Mouse (Mus musculus) hindbrain, embryonic 13.5 days (tissue): Measurements from ENCODE around the gene Vps37b. TPM values are rescaled to one million over a fixed set of nuclear protein-coding genes. Genes with fewer than 3 reads are reported as not detected.

Source experiments
- ATAC-seq: fragments of 200-750 bp; cut with Nextera tagmentation; 2 replicates; pipeline ENCODE4 v1.8.0; 2017; ENCODE audit warnings: moderate TSS enrichment; ENCODE audit not compliant: low FRiP score
- H3K27ac ChIP-seq: fragments of 300-500 bp; sonication (generic); 2 replicates; pipeline ENCODE4 v1.5.1; 2015; ENCODE audit warnings: inconsistent platforms, mild to moderate bottlenecking, moderate library complexity
- H3K27me3 ChIP-seq: fragments of 300-500 bp; sonication (generic); 2 replicates; pipeline ENCODE4 v1.6.1; 2015; ENCODE audit warnings: mild to moderate bottlenecking, inconsistent platforms
- H3K36me3 ChIP-seq: fragments of 300-500 bp; sonication (generic); 2 replicates; pipeline ENCODE4 v1.6.1; 2015; ENCODE audit warnings: mild to moderate bottlenecking, inconsistent platforms
- H3K4me1 ChIP-seq: fragments of 300-500 bp; sonication (generic); replicated peaks from 2 replicates; pipeline ENCODE4 v1.6.1; 2015; ENCODE audit warnings: inconsistent platforms
- H3K4me2 ChIP-seq: fragments of 300-500 bp; sonication (generic); 2 replicates; pipeline ENCODE4 v1.6.1; 2015; ENCODE audit warnings: inconsistent platforms, mild to moderate bottlenecking, moderate library complexity
- H3K4me3 ChIP-seq: fragments of 300-500 bp; sonication (generic); 2 replicates; pipeline ENCODE4 v1.5.1; 2015; ENCODE audit warnings: mild to moderate bottlenecking, inconsistent platforms
- H3K9ac ChIP-seq: fragments of 300-500 bp; sonication (generic); 2 replicates; pipeline ENCODE4 v1.6.1; 2015; ENCODE audit warnings: mild to moderate bottlenecking, inconsistent platforms
- H3K9me3 ChIP-seq: fragments of 300-500 bp; sonication (generic); 2 replicates; pipeline ENCODE4 v1.6.1; 2016; ENCODE audit warnings: inconsistent platforms
- WGBS: fragments of 180-500 bp; shearing (Covaris S2); methylation state at CpG from one replicate; pipeline ENCODE4 v1.1.7; 2015; 5-methylcytosine and 5-hydroxymethylcytosine counted together
- polyA plus RNA-seq: library from polyadenylated mRNA; unstranded; fragments of >200 nt; fragmentation: Nextera tagmentation; extraction: Ambion mirVana; gene quantifications from 2 replicates; pipeline ENCODE4 v1.2.1, GENCODE M21; 2015

The Vps37b gene
- polyA plus RNA-seq, 1 experiment from 2014 or later = 84.7 TPM

DNA sequence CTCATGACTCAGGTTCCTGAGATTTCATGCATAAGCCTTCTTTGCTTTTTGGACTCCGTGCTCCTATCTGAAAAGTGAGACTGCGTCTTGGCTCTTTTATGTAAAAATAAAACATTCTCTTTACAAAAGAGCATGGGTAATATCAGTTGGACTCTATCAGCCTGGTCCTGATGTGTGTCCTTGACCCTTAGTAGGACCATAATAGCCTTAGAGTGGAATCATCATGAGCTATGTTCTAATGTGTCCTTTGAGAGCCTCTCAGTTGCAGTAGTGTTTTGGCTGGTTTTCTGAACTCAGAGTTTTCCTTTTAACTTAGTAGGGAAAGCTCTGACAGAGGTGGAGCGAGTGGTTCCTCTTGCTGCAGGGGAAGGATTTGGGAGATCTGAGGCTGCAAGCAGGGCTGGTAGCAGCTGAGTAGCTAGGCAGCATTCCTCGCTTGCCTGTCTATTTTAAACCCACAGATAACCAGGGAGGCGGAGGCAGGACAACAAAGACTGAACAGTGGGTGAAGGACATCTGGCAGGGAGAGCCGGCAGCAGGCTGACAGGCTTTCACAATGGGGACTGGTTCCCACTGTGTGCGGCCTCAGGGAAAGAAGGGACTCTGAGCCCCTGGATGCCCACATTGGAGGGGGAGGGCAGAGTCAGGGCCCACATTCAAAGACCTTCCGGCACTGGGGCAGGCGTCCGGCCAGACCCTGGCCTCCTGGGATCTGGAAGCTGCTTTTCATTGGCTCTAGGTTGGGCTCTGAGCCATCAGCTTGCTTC, 11.3 kb upstream of the Vps37b start:
- Histone ChIP-seq H3K36me3 (no peaks in the 10 kb centered on the region), H3K9me3 (no peaks in the 10 kb centered on the region), H3K4me3 (no peak overlapping the region), H3K27me3 (no peaks in the 10 kb centered on the region), H3K9ac (peak overlapping the region; percentile 11; the same call in 1 of the 2 replicates), H3K4me2 (no peak overlapping the region), H3K27ac (peak overlapping the region; percentile 81), H3K4me1 (peaks cover 29% of the 10 kb centered on the region)
- 20% methylated on average over 10 of the region's 10 CpGs for WGBS
- peak; percentile 90 for ATAC-seq

DNA sequence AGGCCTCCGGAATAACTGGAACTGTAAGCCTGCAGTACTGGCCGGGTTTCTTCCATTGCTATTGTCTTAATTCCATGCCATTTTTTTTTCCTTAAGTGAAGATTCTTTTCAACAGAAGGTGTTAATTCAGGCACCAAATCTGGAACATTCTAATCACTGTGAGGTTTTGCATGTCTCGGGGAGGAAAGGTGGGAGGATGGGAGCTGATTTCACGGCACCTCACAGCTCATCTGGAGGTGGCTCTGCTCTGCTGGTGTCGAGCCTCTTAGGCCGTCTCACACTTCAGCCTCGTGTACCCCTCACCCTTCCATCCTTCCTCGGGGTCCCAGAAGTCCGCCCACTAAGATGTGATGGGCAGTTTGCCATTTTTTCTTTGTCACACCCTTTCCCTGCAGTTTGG, 9.0 kb upstream of the Vps37b start:
- no peak for ATAC-seq

DNA sequence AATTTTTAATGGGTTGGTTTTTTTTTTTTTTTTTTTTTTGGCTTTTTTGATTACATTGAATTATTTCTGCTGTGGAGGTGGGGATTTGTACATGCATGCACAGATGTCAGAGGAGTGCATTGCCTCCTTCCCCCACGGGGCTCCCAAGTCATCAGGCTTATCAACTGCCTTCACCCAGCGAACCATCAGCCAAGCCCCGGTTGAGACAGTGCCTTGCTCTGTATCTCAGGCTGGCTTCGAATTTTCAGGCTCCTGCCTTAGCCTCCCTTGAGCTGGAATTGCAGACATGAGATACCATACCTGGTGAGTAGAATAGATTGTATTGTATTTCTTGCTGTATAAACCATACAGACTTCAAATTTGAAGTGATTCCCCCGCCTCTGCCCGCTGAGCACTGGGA, 7.5 kb upstream of the Vps37b start:
- no peak for ATAC-seq
- H3K27me3 ChIP-seq = no peaks in the 10 kb centered on the region
- H3K9ac ChIP-seq = no peak overlapping the region
- H3K4me2 ChIP-seq = no peak overlapping the region
- H3K9me3 ChIP-seq = no peaks in the 10 kb centered on the region
- H3K27ac ChIP-seq = no peak overlapping the region
- H3K4me1 ChIP-seq = peaks cover 24% of the 10 kb centered on the region
- WGBS = 82% methylated on average over 6 of the region's 6 CpGs
- no peak overlapping the region for H3K4me3 ChIP-seq
- no peaks in the 10 kb centered on the region for H3K36me3 ChIP-seq

More for the DNA sequence above, 9.0 kb upstream of the Vps37b start:
- Histone ChIP-seq H3K27ac (no peak overlapping the region), H3K27me3 (no peaks in the 10 kb centered on the region), H3K4me1 (peaks cover 32% of the 10 kb centered on the region), H3K36me3 (no peaks in the 10 kb centered on the region), H3K9ac (no peak overlapping the region), H3K9me3 (no peaks in the 10 kb centered on the region), H3K4me3 (no peak overlapping the region), H3K4me2 (no peak overlapping the region)
- WGBS = 64% methylated on average over 9 of the region's 9 CpGs

DNA sequence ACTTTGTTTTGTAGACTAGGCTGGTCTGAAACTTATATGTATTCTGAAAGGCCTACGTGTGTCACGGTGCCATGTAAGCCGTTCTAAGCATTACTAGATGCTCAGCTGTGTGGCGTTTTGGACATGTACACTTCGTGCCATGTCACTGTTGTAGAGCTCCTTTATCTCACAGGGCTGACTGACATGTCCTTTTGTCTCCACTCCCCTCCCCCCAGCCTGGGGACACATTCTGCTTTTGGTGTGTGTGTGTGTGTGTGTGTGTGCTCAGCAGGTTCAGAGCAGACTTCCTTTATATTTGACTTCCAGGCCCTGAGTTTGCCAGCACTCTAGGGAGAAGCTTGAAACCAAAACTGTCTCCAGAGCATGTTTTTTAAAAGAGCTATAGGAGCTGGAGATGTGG, 4.8 kb upstream of the Vps37b start:
- H3K27me3 ChIP-seq = no peaks in the 10 kb centered on the region
- H3K27ac ChIP-seq = peak overlapping the region; percentile 19; the same call in 1 of the 2 replicates
- no peak overlapping the region for H3K4me3 ChIP-seq
- 14% methylated on average over 5 of the region's 5 CpGs for WGBS
- no peaks in the 10 kb centered on the region for H3K9me3 ChIP-seq
- H3K4me1 ChIP-seq = peaks cover 9% of the 10 kb centered on the region
- H3K9ac ChIP-seq = no peak overlapping the region
- no peaks in the 10 kb centered on the region for H3K36me3 ChIP-seq
- no peak for ATAC-seq
- no peak overlapping the region for H3K4me2 ChIP-seq

DNA sequence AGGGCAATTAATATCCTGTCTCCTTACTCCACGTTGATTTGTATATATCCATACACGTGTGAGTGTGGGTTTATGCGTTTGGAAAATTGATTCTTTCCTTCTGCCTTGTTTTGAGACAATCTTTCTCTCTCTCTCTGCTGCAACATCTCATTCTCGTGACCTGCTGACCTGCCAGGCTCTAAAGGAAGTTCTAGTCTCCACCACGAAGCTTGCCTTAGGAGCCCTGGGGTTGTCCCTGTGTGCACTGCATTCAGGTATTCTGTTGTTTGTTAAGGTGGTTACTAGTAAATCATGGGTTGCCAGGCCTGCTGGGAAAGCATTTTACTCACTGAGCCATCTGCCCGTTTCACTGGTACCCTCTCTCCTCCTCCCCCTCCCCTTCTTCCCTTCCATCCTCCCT, 4.3 kb upstream of the Vps37b start:
- peak overlapping the region; percentile 60 for H3K27ac ChIP-seq
- no peak overlapping the region for H3K4me3 ChIP-seq
- H3K27me3 ChIP-seq = no peaks in the 10 kb centered on the region
- peaks cover 9% of the 10 kb centered on the region for H3K4me1 ChIP-seq
- 23% methylated on average over 6 of the region's 6 CpGs for WGBS
- no peak overlapping the region for H3K4me2 ChIP-seq
- H3K9me3 ChIP-seq = no peaks in the 10 kb centered on the region
- no peaks in the 10 kb centered on the region for H3K36me3 ChIP-seq
- ATAC-seq = no peak
- no peak overlapping the region for H3K9ac ChIP-seq

DNA sequence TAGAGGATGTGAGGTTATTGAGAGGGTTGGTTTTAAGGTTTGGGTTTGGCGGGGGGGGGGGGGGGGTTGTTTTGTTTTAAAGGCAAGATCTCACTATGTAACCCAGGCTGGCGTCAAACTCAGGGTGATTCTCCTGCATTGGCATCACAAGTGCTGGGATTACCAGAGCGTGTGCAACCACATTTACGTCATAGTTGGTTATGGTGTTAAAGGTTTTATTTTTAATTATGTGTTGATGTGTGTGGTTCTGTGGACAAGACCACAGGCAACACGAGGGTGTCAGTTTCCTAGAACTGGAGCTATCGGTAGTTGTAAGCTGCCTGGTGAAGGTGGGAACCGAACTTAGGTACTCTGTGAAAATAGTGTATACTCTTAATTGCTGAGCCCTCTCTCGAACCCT, 3.7 kb upstream of the Vps37b start:
- no peaks in the 10 kb centered on the region for H3K27me3 ChIP-seq
- no peak overlapping the region for H3K4me3 ChIP-seq
- H3K36me3 ChIP-seq = no peaks in the 10 kb centered on the region
- H3K9me3 ChIP-seq = no peaks in the 10 kb centered on the region
- H3K4me2 ChIP-seq = no peak overlapping the region
- no peak overlapping the region for H3K27ac ChIP-seq
- WGBS = 79% methylated on average over 8 of the region's 8 CpGs
- peaks cover 9% of the 10 kb centered on the region for H3K4me1 ChIP-seq
- H3K9ac ChIP-seq = no peak overlapping the region
- ATAC-seq = no peak

DNA sequence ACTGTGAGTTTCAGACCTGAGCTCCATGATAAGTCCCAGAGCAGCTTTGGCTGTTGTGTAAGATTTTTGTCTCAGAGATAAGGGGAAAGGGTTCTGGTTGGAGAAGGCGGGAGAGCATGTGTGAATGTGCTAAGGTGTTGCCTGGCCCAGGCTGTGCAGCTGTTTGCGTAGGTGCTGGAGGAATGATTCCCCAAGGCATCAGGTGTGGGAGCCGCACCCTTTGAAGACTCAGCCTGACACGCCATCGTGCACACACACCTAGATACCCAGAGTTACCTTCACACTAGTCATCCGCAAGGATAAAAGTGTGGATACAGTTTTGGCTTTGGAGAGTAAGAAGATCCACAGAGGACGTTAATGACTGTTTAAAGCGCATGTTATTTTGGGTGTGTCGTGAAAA, 3.3 kb upstream of the Vps37b start:
- Histone ChIP-seq H3K27ac (no peak overlapping the region), H3K4me2 (no peak overlapping the region), H3K4me1 (peaks cover 13% of the 10 kb centered on the region), H3K36me3 (no peaks in the 10 kb centered on the region), H3K27me3 (no peaks in the 10 kb centered on the region), H3K4me3 (no peak overlapping the region), H3K9me3 (no peaks in the 10 kb centered on the region), H3K9ac (no peak overlapping the region)
- WGBS = 94% methylated on average over 9 of the region's 9 CpGs
- ATAC-seq = no peak

DNA sequence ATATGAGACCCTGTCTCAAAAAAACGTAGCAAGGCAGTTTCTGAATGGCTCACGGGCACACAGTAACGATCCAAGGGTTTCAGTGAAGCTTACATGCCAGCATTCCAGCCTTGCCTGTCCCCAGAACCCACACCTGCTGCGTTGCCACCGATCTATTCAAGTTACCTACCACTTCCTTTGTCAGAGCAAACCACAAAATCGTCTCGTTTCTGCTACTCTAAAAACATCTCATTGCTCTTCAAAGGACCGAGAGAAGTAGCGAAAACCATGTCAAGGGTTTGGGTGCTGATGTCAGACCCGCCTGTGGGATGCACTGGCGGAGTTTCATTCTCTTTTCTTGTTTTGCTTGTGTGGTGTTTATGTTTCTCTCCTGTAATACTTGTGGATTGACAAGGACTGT, 2.4 kb upstream of the Vps37b start:
- no peak overlapping the region for H3K9ac ChIP-seq
- no peak overlapping the region for H3K4me3 ChIP-seq
- no peaks in the 10 kb centered on the region for H3K27me3 ChIP-seq
- H3K4me1 ChIP-seq = peaks cover 22% of the 10 kb centered on the region
- no peak overlapping the region for H3K4me2 ChIP-seq
- no peaks in the 10 kb centered on the region for H3K9me3 ChIP-seq
- H3K36me3 ChIP-seq = no peaks in the 10 kb centered on the region
- WGBS = 82% methylated on average over 11 of the region's 11 CpGs
- no peak overlapping the region for H3K27ac ChIP-seq
- ATAC-seq = no peak

DNA sequence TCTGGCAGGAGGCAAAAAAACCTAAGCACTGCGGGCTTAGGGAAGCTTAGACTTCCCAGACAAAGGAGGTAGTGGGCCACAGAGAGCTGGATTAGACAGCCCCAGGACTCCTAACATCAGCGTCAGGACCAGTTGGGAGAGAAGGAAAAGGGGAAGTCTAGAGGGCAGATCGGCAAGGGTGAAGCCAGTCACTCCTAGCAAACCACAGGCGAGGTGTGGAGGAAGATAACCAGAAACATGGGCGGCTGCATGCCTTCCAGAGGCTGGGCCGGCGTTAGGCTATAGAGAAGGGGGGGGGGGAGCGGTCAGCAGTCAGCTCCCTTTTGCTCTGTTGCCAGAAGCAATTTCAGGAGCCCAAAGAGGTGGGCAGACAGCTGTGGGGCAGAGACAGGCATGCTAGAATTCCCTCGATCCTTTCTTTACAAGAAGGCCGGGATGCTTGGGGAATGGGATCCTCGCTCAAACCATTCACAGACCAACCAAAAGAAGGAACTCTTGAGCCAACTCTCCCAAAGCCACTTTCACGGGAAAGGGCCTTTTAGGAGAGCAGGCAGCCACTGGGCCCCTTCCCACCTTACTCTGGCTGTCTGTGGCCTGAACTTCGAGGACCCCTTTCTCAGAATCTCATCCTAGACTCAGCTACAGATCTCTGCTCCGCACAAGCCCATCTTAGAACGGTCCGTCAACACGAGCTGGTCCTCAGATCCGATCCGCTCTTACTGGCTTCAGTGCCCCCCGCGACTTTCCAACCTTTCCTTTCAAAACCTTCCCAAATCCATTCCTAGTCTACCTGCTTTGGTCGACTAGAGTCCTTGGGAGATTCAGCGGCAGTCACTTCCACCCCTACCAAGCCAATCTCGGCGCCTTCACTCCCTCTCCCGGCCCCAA, 758 bp downstream of the Vps37b start:
- peak overlapping the region; percentile 97 for H3K27ac ChIP-seq
- H3K36me3 ChIP-seq = peaks cover 5% of the 10 kb centered on the region; the same call in 1 of the 2 replicates
- peak overlapping the region; percentile 91 for H3K4me3 ChIP-seq
- peak; percentile 57 for ATAC-seq
- under 1% methylated on average over 25 of the region's 26 CpGs for WGBS
- no peaks in the 10 kb centered on the region for H3K27me3 ChIP-seq
- peak overlapping the region; percentile 78 for H3K4me2 ChIP-seq
- peaks cover 43% of the 10 kb centered on the region for H3K4me1 ChIP-seq
- no peaks in the 10 kb centered on the region for H3K9me3 ChIP-seq
- peak overlapping the region; percentile 99 for H3K9ac ChIP-seq

DNA sequence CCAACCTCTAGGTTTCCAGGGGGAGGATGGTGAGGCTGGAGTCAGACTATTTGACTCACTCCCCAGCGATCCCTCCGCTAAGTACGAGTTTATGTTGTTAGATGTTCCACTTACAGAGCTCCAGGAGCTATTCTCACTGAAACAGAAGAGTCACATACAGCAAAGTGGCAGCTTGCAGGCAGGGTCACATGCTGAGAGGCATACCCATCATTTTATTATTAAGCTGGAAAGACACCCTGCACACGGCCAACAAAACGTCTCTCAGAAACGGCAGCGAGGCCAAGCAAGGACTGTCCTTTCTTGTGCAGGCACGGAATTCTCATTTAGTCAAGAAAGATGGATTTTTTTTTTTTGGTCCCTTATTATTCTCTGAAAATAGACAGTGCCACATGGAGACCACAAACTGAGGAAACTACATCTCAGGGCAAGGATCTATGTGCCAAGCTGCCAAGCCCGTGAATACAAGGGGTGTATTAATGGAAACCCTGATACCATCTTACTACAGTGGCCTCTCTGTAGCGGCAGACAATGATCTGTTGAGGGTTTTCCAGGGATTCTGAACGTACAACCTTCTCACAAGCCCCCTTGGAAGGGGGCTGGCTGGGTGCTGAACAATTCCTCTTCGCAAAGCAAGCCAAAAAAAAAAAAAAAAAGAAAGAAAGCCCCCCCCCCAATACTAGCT, 1.5 kb downstream of the Vps37b start:
- Histone ChIP-seq H3K36me3 (peaks cover 11% of the 10 kb centered on the region; the same call in 1 of the 2 replicates), H3K4me2 (peak overlapping the region; percentile 78), H3K9me3 (no peaks in the 10 kb centered on the region), H3K4me3 (peak overlapping the region; percentile 91), H3K27ac (peak overlapping the region; percentile 97), H3K27me3 (no peaks in the 10 kb centered on the region), H3K4me1 (peaks cover 50% of the 10 kb centered on the region), H3K9ac (peak overlapping the region; percentile 99)
- ATAC-seq = peak; percentile 14; the same call in 1 of the 2 replicates
- WGBS = 13% methylated on average over 12 of the region's 12 CpGs

DNA sequence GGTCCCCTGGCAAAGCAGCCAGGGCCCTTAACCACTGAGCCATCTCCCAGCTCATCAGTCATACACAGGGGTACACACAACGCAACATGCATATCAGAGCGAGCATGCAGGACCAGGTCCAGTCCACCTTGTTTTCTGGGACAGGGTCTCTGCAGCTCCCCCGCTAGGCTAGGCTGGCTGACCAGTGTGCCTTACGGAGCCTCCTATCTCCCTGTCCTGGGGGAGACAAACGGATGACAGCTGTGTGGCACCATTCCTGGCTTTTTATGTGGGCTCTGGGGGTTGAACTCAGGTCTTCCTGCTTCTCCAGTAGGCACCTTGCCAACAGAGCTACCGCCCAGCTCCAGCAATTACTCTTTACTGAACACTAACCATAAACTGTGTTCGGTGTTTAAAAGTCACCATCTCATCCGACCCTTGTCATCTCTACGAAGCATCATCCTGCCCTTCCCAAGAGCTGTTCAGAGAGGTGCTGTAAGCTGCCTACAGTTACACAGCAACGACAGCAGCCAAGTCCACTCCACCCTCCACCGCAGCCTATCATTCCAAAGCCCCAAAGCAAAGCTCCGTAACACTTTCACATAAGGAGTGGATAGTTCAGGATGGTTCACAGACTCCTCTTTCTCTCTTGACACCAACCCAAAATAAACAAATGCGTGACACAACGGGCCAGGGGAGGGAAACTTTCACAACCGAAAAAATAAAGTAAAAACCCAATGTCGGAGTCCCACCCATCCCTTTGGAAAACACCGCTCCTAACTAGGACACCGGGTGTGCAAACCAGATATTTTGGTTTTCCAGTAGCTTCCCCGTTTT, 2.6 kb downstream of the Vps37b start:
- Histone ChIP-seq H3K36me3 (peaks cover 11% of the 10 kb centered on the region; the same call in 1 of the 2 replicates), H3K4me3 (peak overlapping the region; percentile 91), H3K4me2 (peak overlapping the region; percentile 78), H3K9me3 (no peaks in the 10 kb centered on the region), H3K27ac (peak overlapping the region; percentile 97), H3K4me1 (peaks cover 61% of the 10 kb centered on the region), H3K9ac (peak overlapping the region; percentile 99; the same call in 1 of the 2 replicates), H3K27me3 (no peaks in the 10 kb centered on the region)
- 88% methylated on average over 19 of the region's 19 CpGs for WGBS
- no peak for ATAC-seq
